Mouse (Mus musculus) heart, postnatal 25 days (tissue): ENCODE results near the gene Tarsl2. TPM values are rescaled to one million over a fixed set of nuclear protein-coding genes. Genes with fewer than 3 reads are reported as not detected.
A peak's percentile ranks its signal among the peaks of the same experiment; 100 is the strongest.

Source experiments
- DNase-seq: peaks from one replicate; pipeline ENCODE4 v3.0.0; 2022; ENCODE audit warnings: low spot score
- intact Hi-C: fragments of 180-260 bp; cut with DNase I; formaldehyde crosslinking; loops from one replicate; pipeline ENCODE4 v1.15.1; 2025
- total RNA-seq, 2 experiments: library from RNA; stranded (reverse); gene quantifications; 2 replicates each; pipeline ENCODE4 v1.2.3; 2021

Tarsl2 gene
- total RNA-seq, 2 experiments from 2014 or later, result 31.1 to 31.9 TPM

DNA sequence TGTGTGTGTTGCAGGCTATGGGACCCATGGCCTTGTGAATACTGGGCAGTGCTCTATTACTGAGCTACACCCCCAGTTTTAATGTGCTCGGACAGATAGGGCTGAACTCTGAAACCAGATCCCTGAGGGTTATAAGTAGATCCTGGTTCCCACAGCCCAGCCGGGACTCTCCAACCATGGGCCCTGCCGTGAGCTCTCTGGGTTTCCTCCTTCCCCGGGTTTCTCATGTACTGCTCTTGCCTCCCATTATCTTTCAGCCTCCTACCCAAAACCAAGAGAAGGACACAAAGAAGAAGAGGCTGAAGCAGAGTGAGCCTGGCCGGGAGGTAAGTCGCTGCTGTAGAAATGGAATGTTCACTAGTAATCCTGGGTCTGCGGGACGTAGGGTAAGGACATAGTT is 1.3 kb downstream of the Tarsl2 start:
- no peak for DNase-seq
- intact Hi-C loops, result loop anchor here (5.0 kb wide), 1 partner anchor 46 kb away; the partner anchor contains the start of gene Tm2d3

DNA sequence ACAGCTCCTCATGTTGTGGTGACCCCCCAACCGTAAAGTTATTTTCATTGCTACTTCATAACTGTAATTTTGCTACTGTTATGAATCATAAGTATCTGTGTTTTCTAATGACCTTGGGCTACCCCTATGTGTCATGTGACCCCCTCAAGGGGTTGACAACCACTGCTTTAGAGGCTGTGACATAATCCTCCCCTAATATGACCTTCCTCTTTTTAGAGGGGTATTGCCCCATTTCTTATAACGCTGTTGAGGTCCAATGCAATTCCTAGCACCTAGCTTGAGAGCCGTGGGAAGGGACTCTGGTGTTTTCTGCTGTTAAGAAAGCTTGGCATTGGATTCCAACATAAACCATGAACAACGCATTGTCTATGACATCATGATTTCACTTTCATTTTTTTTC is 6.0 kb downstream of the Tarsl2 start:
- DNase-seq, result no peak
- intact Hi-C loops, result no loop called here

DNA sequence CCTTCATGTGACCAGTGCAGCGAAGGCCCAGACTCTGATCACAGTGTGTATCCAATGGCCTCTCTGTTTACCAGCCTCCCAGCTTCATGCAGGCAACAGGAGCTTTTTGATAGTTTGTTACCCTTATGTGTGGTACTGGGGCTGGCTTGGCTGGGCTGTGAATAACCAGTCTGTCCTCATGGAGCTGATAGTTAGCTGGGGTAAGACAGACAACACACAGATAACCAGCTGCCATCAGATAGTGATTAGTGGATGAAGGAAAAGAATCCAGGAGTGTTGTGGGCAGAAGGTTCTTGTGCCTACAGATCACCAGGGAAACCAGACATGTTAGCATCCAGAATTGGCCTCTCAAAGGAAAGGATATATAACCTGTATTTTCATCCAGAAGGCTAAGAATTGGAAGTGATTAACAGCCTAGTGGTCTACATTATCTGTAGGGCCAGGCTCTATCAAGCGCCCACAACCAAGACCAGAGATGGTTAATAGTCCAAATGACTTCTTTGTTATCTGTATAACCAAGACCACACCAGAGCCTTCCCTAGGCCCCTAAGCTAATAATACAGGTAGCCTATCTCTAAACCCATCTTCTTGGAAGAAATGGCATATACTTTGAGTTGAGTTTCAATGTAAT is 12.9 kb downstream of the Tarsl2 start:
- intact Hi-C loops, result no loop called here

DNA sequence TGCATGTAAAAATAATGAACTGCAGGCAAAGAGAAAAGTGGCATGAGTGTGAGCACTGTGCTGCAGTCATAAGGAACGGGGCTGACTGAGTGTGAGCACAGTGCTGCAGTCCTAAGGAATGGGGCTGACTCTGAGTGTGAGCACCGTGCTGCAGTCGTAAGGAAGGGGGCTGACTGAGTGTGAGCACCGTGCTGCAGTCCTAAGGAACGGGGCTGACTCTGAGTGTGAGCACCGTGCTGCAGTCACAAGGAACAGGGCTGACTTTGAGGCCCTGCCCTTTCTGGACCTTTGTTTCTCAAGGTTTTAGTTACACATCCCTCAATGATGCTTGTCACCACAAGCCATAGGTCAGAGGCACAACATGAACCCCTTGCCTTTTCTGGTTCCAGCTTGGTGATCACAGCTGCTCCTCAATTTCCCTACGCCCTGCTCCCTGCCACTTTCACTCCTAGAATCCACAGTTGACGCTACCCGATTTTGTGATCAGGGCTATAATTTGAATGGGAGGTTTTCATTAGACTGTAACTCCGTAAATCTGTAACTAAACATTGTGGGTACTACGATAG is 18.6 kb downstream of the Tarsl2 start:
- no peak for DNase-seq
- intact Hi-C loops, result no loop called here

More for the DNA sequence above, 12.9 kb downstream of the Tarsl2 start:
- no peak for DNase-seq

DNA sequence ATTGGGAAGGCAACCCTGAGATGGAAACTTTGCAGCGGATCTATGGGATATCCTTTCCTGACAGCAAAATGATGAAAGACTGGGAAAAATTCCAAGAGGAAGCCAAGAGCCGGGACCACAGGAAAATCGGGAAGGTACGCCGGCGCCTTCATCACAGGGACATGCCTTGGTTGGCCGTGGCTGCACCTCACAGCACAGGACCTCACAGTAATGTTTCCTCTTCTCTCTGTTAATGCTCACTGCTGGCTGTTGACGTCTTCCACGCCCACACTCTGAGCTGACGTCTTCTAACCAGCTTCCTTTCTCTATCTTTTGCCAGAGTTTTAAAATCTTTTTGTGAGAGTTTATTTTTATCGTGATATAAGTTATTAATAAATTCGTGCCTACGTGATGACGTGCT is 19.2 kb downstream of the Tarsl2 start:
- intact Hi-C loops, result no loop called here

DNA sequence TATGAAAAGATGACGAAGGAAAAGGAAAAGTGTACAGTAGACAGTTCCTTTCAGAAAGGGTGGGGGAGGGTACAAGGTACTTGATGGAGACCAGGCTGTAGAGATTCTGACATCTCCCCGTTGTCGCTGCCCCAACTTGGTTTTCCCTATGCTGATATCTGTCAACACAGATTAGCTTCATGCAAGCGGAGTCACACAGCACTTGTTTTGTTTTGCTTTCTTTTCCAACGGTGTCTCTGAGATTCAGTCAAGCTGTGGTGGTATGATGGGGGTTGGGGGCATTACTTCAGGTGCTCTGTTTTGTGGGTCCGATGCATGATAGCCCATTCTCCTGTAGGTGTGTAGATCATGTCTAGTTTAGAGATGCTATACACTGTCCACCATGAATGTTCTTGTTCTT is 22.8 kb downstream of the Tarsl2 start:
- intact Hi-C loops, result no loop called here
- DNase-seq, result no peak

More for the DNA sequence above, 19.2 kb downstream of the Tarsl2 start:
- DNase-seq, result no peak

DNA sequence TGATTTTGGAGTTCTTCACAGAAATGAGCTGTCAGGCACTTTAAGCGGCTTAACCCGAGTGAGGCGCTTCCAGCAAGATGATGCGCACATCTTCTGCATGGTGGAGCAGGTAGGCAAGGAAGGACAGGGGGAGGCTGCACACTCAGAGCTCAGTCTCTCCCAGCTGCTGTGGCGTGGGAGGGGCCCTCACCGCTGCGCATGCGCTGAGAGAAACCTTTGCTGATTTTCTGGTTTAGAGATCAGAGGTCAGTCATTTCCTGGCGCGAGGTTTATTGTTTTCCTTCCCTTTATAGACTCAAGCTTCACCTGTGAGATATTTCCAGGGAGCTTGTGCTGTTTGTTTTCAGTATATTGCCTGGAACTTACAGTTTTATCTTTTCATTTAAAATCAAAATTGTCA is 33.4 kb downstream of the Tarsl2 start:
- no peak for DNase-seq
- intact Hi-C loops, result no loop called here

DNA sequence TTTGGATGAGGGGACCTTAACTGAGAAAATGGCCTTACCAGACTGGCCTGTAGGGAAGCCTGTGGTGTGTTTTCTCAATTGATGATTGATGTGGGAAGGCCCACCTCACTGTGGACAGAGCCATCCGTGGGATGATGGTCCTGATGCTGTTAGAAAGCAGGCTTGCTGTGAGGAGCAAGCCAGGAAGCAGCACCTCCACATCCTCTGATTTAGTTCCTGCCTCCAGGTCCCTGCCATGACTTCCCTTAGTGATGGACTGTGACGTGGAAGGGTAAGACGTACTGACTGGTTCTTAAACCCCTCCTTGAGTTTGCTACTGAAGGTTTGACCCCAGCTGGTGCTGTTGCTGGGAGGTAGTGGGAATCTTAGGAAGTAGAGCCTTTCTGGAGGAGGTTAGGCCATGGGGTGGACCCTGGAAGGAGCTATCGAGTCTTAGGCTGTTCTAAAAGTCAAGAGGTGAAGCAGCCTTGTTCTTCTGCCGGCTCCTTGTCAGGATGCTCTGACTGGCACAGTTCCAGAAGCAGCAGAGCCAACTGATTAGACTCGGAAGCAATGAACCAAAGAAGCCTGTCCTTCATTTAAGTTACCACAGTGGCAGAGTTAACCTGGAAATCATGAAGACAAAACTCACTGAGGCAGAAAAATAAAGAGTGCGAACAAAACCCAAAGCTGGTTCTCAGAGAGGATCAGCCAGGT is 34.4 kb downstream of the Tarsl2 start:
- no peak for DNase-seq
- intact Hi-C loops, result no loop called here

DNA sequence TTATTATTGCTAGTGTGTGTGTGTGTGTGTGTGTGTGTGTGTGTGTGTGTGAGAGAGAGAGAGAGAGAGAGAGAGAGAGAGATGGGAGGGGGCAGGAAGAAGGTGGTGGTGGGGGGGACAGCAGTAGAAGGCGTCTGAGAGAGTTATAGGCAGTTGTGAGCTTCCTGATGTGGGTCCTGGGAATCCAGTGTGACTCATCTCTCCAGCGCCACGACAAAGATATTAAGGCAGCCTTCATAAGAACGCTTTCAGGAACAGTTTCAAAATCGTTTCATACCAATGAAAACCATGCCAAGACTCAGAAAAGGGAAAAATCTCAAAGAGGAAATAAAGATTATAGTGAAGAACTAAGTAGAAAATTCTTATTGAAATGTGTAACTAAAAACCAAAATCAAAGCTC is 36.5 kb downstream of the Tarsl2 start:
- no peak for DNase-seq
- intact Hi-C loops, result no loop called here

DNA sequence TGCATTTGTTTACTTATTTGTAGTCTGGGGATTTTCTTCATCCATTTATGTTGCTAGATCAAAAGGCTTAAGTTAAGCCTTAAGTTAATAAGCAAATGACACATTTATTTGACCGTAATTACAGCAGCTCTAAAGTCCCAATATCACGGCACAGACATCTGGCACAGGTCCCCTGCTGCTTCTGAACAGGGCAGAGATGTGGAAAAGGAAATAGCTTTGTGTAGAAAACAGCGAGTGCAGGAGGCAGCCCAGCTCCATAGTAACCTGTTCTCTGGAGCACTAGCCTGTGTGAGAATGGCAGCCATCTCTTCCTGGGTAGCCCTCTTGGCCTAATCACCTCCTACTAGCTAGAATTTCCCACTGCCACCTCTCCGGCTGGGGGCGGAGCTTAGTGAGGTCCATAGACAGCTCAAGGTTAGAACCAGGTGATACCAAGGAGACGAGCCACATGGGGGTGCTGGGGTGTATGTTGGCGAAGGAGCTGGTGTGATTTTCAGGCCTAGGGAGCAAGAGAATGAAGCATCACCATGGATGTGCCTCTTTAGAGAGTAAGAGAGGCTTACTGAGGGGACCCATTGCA is 39.6 kb downstream of the Tarsl2 start:
- intact Hi-C loops, result no loop called here
- DNase-seq, result no peak

DNA sequence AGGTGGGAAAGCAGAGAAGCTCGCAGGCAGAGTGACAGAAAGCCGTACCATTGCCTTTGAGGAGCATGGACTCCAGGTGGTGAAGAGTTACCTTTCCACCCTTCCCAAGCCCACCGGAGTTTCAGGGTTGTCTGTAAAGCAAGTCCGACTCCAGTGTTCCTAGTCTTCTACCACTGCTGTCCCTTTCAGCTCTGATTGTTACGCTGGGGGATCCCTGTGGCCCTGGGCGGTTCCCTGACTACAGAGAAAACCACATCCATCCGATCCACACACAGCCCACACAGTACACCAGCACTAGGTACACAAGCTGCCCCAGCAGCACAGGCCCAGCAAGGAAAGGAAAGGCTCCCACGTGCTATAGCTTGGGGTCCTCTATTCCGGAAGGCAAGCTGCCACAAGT is 42.0 kb downstream of the Tarsl2 start:
- intact Hi-C loops, result no loop called here
- no peak for DNase-seq

DNA sequence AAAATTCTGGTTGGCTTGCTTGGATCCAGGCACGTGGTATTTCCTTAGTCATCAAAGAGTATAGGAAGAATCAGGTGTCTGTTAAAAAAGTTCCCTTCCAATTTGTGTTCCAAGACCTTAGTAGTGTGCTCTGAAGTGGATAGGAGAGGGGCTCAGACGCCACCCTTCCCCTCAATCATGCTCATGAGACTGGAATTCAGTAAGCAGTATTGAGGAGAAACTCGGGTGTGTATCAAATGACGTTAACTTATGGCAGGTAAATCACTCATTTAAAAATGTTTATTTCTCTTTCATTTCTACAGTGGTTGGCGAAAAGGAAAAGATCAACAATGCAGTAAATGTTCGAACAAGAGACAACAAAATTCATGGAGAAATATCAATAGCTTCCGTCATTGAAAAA is 46.2 kb downstream of the Tarsl2 start, which contains the start of gene Tm2d3:
Gene Tm2d3 (plus strand): TSS at position 301 of the 400 bp plus-strand sequence.
- DNase-seq, result no peak
- intact Hi-C loops, result loop anchor here (5.0 kb wide), 1 partner anchor 44 kb away; no protein-coding TSS in a partner anchor

DNA sequence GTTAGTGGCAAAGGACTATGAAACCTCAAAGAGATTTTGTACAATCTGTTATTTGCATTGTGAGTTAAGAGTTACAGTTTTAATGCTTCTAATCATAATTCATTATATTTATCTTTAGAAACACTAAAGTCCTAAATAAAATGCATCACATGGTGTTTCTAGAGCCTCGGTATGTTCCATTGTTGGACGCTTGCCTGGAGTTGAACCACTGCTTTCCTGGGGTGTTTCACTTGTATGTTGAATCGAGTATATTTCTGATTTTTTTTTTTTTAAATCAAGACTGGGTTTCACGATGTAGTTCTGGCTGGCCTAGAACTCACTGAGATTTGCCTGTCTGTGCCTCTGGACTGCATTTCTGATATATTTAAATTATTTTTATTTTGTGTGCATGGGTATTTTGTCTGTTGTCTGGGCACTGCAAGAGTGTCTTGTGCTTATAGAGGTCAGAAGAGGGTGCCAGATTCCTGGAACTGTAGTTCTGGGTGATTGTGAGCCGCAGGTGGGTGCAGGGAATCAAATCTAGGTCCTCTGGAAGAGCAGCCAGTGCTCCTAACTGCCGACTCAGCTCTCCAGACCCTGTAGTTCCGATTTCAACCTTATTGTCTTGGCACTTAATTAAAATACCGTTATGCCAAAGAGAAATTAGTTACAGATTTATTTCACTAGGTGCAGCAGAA is 47.4 kb downstream of the Tarsl2 start:
- intact Hi-C loops, result loop anchor here (5.0 kb wide), 1 partner anchor 45 kb away; no protein-coding TSS in a partner anchor

DNA sequence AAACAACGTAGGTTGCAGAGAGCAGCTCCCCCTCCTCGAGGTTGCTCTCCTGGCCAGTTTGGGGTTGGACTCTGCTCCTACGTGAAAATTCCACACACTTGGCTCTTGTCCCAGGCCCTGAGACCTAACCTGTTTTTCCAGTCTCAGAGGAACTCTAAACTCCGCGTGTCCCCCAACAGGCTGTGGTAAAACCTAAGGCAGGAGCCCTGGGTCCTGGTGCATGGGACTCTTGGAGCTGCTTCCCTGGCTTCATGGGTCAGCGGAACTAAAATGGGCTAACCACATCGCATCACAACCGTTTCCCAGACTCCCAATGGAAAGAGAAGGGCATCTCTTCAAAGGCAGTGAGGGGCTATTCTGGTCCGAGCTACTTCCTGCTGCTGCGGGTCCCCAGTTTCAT is 48.2 kb downstream of the Tarsl2 start:
- DNase-seq, result no peak
- intact Hi-C loops, result loop anchor here (5.0 kb wide), 1 partner anchor 46 kb away; no protein-coding TSS in a partner anchor

More for the DNA sequence above, 47.4 kb downstream of the Tarsl2 start:
- DNase-seq, result no peak

DNA sequence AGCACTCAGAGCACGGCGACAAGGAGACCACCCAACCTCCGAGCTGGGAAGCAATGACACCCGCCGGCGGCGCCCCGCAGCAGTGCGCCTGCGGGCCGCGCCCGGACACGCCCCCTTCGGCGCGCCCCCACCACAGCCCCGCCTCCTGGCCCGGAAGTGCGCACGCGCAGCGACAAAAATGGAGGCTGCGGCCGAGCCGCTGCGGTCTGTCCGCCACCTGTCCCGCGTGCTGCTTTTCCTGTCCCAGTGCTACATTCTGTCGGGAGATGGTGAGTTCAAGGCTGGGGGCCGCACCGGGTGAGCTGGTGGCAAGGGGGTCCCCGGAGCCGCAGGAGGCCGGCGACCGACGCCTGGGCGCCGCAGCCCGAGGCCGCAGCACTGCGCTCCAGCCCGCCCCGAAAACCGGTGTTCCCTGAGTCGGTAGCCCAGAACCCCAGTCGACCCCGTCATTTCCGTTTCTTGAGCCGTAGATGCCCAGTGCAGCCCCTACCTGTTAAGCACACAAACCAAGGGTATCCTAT is 48.7 kb downstream of the Tarsl2 start:
- peak; percentile 67 for DNase-seq
- intact Hi-C loops, result loop anchor here (5.0 kb wide), 1 partner anchor 46 kb away; no protein-coding TSS in a partner anchor

DNA sequence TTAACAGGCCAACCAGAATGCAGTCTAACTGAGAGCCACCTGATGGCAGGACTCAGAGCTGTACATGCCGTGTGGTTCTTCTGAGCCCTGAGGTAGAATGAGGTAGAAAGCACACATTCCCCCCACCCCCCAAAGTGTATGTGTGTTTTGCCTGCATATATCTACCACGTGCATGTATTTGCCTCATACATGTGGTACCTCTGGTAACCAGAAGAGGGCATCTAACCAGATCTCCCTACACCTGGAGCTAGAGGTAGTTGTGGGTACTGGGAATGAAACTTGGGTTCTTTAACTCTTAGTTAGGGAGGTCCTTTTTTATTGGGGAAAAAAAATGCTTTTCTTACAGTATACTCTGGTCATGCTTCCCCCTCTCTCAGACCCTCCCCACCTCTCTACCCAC is 51.8 kb downstream of the Tarsl2 start:
- intact Hi-C loops, result no loop called here
- no peak for DNase-seq

DNA sequence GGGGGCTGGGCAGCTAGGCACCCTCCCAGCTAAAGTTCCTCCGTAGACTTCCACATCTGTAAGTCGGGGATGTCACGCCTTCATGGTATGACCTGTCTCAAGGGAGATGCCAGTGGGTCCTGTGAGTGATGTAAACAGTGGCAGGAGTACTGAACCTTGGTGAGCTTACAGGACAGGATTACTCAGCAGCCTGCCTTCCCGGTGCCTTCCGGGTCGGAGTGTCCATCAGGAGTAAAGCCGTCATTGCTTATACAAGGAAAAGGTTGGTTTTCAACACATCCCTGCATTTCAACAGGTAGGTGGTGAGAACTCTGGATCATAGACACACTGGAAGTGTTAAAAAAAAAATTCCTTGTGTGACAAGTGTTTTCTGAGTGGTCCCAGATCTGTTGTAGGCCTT is 57.4 kb downstream of the Tarsl2 start:
- intact Hi-C loops, result loop anchor here (10.0 kb wide), 1 partner anchor 233 kb away; no protein-coding TSS in a partner anchor
- DNase-seq, result no peak

DNA sequence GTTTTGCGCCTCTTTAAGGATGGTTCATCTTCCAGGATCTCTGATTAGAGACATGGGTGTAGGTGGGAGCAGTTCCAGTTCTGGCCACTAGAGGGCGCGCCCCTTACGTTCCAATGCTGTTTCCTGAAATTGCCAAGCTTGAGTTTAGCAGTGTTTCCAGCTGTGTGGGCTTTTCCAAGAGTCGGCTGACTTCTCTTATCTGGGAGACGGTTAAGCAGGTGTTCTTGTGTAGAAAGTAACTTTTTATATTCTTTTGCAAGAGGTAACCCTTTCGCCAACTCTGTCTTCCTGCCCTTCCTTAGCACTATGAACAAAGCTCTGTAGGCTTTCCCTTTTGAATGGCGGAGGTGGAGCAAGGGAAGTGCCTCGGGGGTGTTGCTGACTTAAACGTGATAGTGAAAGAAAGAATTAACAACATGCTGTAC is 60.1 kb downstream of the Tarsl2 start:
- intact Hi-C loops, result loop anchor here (10.0 kb wide), 1 partner anchor 230 kb away; no protein-coding TSS in a partner anchor
- DNase-seq, result peak; percentile 38

DNA sequence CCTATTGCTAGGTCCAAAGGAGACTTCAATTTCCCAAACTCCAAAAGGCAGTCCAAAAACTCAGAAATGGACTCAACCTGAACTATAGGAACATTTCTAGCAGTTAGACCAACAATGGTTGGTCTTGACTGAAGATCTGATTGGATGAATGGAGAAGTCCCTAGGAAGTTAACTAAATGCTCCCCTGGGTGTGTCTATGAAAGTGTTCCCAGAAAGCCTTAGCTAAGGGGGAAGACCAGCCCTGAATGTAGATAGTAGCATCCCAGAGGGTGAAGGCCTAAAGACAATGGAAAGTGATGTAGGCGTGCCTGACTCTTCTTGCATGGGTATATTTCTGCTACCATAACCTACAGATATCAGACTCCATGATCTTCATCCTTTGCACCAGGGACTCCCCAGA is 63.8 kb downstream of the Tarsl2 start:
- intact Hi-C loops, result loop anchor here (10.0 kb wide), 1 partner anchor 226 kb away; no protein-coding TSS in a partner anchor

DNA sequence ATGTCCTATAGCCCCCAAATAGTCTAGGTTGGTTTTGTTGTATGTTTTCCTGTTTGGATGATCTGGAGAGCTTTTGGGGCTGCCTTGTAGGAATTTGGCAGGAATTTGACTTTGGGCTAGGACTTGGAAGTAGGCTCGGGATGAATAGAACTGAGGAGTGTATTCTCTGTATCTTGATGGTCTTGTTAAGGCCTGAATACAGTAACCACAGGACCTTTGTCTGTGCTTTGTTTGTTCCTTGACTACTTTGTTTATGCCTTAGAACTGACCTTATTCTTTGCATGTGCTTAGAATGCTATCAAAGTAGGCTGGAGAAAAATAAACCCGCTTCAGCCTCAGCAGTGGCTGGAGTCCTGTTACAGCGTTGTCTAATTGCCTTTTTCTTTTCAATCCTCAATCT is 65.6 kb downstream of the Tarsl2 start:
- intact Hi-C loops, result no loop called here
- DNase-seq, result no peak

More for the DNA sequence above, 63.8 kb downstream of the Tarsl2 start:
- no peak for DNase-seq
